Mouse (Mus musculus) gastrocnemius, adult 18-20 months (tissue): ENCODE measurements at regions not wholly inside any gene's neighbourhood (a gene's known extent, or its start where the extent isn't known, plus 50 kb on each side); places are given as distances from the start of the nearest gene placed in this dataset.

ENCODE experiments used
- DNase-seq: peaks from one replicate; pipeline ENCODE4 v3.0.0; 2021; ENCODE audit warnings: low spot score

GRCm38 (mm10) chr11:64138934-64139333 lies 59.7 kb upstream of the Cox10 start:
- DNase-seq = no peak

DNA sequence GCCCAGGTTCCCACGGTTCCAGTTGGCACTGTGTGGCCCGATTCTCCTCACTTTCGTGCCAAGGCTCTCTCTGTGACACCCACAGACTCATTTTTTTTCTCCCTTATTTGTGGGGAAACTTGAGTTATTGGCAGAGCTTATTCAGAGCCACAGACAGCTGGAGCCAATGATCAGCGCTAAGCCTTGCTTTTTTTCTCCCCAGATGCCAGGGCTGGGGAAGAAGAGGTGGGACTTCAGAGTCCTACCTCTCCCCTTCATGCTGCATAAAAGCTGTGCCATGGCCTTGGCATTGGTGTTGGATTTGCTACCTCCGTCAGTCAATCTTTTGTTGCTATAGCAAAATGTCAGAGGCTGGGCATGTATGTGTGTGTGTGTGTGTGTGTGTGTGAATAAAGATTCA lies 56.5 kb upstream of the Cox10 start:
- DNase-seq = no peak

DNA sequence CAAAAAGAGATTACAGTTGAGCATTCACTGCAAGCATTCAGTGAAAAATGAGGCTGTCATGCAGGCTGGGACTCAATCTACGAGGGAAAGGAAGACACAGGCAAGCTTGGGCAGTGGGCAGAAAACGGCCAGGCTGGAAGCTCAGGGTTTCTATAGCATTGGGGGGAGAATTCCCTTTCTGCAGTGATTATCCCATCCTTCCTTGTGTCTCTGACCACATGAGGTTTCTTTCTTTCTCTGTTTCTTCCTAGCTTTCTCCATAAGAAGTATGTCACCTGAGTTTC lies 56.0 kb upstream of the Cox10 start:
- no peak for DNase-seq

- DNase-seq = no peak
Observed at GRCm38 (mm10) chr11:64134571-64135307, 55.5 kb upstream of the Cox10 start.
